ENCODE assay signal across 8 mouse cellular contexts in the genomic region with DNA sequence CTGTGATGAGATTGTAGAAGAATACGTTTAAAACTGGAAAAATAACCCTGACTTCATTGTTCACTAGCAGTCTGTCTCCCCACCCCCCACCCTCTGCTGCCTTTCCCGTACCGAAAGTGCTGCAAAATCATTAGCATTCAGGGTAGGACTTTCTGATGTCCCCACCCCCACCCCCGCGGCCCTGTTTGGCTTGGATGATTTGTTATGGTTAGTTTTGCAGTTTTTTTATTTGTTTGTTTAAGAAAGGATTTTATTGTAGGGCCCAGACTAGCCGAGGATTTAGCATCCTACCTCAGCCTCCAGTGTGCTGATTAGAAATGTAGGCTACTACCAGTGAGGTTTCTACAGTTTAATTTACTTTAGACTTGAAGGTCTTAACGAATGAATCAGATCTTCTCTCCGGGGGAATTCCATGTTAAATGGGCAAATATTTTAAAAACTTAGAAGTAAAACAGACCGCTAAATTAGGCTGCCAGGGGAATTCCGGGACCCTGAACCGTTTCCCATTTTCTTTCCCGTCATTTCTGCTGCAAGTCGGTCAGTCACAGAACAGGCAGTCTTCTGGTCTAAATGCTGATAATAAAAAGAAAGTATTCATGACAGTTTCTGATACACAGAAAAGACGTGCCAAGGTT. TPM values are rescaled to one million over a fixed set of nuclear protein-coding genes. Genes with fewer than 3 reads are reported as not detected.
DNase-seq lines count a peak whose midpoint lies in the region; ATAC-seq and TF ChIP-seq lines count a peak whose summit lies in the region.

No protein-coding gene starts in this region.

- 11% methylated on average over 14 of the region's 14 CpGs for WGBS in cerebellum, adult 2 months
- 23% methylated on average over 14 of the region's 14 CpGs for WGBS in heart, embryonic 16.5 days
- 32% methylated on average over 14 of the region's 14 CpGs for WGBS in liver, embryonic 16.5 days (ENCODE audit: insufficient replicate concordance)

- peak overlapping the region; percentile 95 for H3K9ac ChIP-seq in heart, embryonic 16.5 days (ENCODE audit: low read length)
- H3K9ac ChIP-seq in liver, embryonic 16.5 days (ENCODE audit: low read depth, low read length) = peak overlapping the region; percentile 65

- DNase-seq in cerebellum, adult 2 months = peak in 1 of 2 experiments; percentile 24
- no peak for DNase-seq in cerebellum, adult 11 months
- peak; percentile 83 for DNase-seq in A20 (ENCODE audit: low read depth, low spot score)
- peak; percentile 49 for DNase-seq in cerebellum, adult 9-10 months
- peak; percentile 29 for DNase-seq in telencephalon, adult 2 months (ENCODE audit: low read depth, low spot score)
- no peak for DNase-seq in right cerebral cortex, postnatal 36 days (ENCODE audit: low spot score in 2 of 2)

- H3K4me1 ChIP-seq in cerebellum, adult 2 months (ENCODE audit: control insufficient read depth, insufficient read depth, low read length) = no peaks in the 10 kb centered on the region
- peaks cover 15% of the 10 kb centered on the region for H3K4me1 ChIP-seq in heart, embryonic 16.5 days (ENCODE audit: control insufficient read depth, insufficient read depth, low read length)
- peaks cover 8% of the 10 kb centered on the region for H3K4me1 ChIP-seq in liver, embryonic 16.5 days (ENCODE audit: control insufficient read depth, low read depth, low read length)

- TF ChIP-seq POLR2A in cerebellum, adult 2 months (IDR thresholded peaks at IDR 0.05; ENCODE audit: borderline replicate concordance, insufficient read depth, low read length) = no peak

- TF ChIP-seq CTCF in cerebellum, adult 2 months (IDR thresholded peaks at IDR 0.05; ENCODE audit: borderline replicate concordance, insufficient read depth, low read depth, low read length) = no peak

- no peak for ATAC-seq in heart, embryonic 16.5 days (replicated peaks; ENCODE audit: extremely low read depth, insufficient read depth, low FRiP score)
- ATAC-seq in liver, embryonic 16.5 days (ENCODE audit: low read depth) = no peak

- no peaks in the 10 kb centered on the region for H3K9me3 ChIP-seq in heart, embryonic 16.5 days (replicated peaks; ENCODE audit: control insufficient read depth, low read length)
- H3K9me3 ChIP-seq in liver, embryonic 16.5 days (replicated peaks; ENCODE audit: control insufficient read depth, low read length) = no peaks in the 10 kb centered on the region

- peak overlapping the region; percentile 72 for H3K4me3 ChIP-seq in cerebellum, adult 2 months (replicated peaks; ENCODE audit: insufficient read depth, low read depth, low read length)
- H3K4me3 ChIP-seq in heart, embryonic 16.5 days (ENCODE audit: low read length) = peak overlapping the region; percentile 73
- H3K4me3 ChIP-seq in liver, embryonic 16.5 days (ENCODE audit: low read depth, low read length) = peak overlapping the region; percentile 72

- peak overlapping the region; percentile 69; the same call in 1 of the 2 replicates for H3K27ac ChIP-seq in cerebellum, adult 2 months (ENCODE audit: insufficient read depth, low read length)
- peak overlapping the region; percentile 100 for H3K27ac ChIP-seq in heart, embryonic 16.5 days (ENCODE audit: low read length)
- peak overlapping the region; percentile 99 for H3K27ac ChIP-seq in liver, embryonic 16.5 days (ENCODE audit: low read length)

- no peaks in the 10 kb centered on the region for H3K27me3 ChIP-seq in cerebellum, adult 2 months (ENCODE audit: control insufficient read depth, insufficient read depth, low read length)
- H3K27me3 ChIP-seq in heart, embryonic 16.5 days (ENCODE audit: control insufficient read depth, insufficient read depth, low read length) = no peaks in the 10 kb centered on the region
- H3K27me3 ChIP-seq in liver, embryonic 16.5 days (ENCODE audit: control insufficient read depth, insufficient read depth, low read depth, low read length) = no peaks in the 10 kb centered on the region

- peak overlapping the region; percentile 93 for H3K4me2 ChIP-seq in heart, embryonic 16.5 days (ENCODE audit: low read depth, low read length)
- H3K4me2 ChIP-seq in liver, embryonic 16.5 days (ENCODE audit: low read depth, low read length) = peak overlapping the region; percentile 91

- peaks cover 9% of the 10 kb centered on the region; the same call in 1 of the 2 replicates for H3K36me3 ChIP-seq in heart, embryonic 16.5 days (ENCODE audit: control insufficient read depth, insufficient read depth)
- H3K36me3 ChIP-seq in liver, embryonic 16.5 days (ENCODE audit: control insufficient read depth, insufficient read depth) = no peaks in the 10 kb centered on the region

RNA-seq across cellular contexts. Expression of a gene that starts 1.1 kb away (rescaled TPM):
- 32.6 and 37.8 TPM in 2 replicates for polyA plus RNA-seq in cerebellum, adult 2 months (2012; rRNA removed)
- polyA plus RNA-seq in heart, embryonic 16.5 days (2015; fragmentation: Nextera tagmentation; extraction: Ambion mirVana) = 27.9 and 29.7 TPM in 2 replicates
- polyA plus RNA-seq in liver, embryonic 16.5 days (2015; fragmentation: Nextera tagmentation; extraction: Ambion mirVana) = 14.2 and 14.4 TPM in 2 replicates

RNA-seq across cellular contexts. Expression of a gene that starts 35.1 kb away (rescaled TPM):
- 2.0 and 2.4 TPM in 2 replicates for polyA plus RNA-seq in cerebellum, adult 2 months (2012; rRNA removed)
- 7.3 and 10.0 TPM in 2 replicates for polyA plus RNA-seq in heart, embryonic 16.5 days (2015; fragmentation: Nextera tagmentation; extraction: Ambion mirVana)
- polyA plus RNA-seq in liver, embryonic 16.5 days (2015; fragmentation: Nextera tagmentation; extraction: Ambion mirVana) = 6.0 and 7.4 TPM in 2 replicates

Comparison
In these comparisons a context has a peak if more than half of its experiments do, and no peak if none do; other contexts are left out.
1. DNase-seq: peak in A20 (single experiment), cerebellum, adult 9-10 months (single experiment) and telencephalon, adult 2 months (single experiment); none in cerebellum, adult 11 months (single experiment) and right cerebral cortex, postnatal 36 days (0 of 2).
2. Peak in every context shown above with its lines, with median percentiles within 50 percentile points of each other: H3K27ac ChIP-seq and H3K4me3 ChIP-seq.